Mouse (Mus musculus) megakaryocyte, embryonic 14.5 days (primary cell): ENCODE measurements around the gene Ddost.

Experiments used
- FLI1 ChIP-seq: IDR thresholded peaks from 2 replicates; pipeline ENCODE4 v1.6.1; 2012; ENCODE audit warnings: low read length, inconsistent platforms, mixed read lengths
- GATA1 ChIP-seq: IDR thresholded peaks from 3 replicates; pipeline ENCODE4 v1.6.1; 2012; ENCODE audit warnings: mixed read lengths, low read length, inconsistent platforms, borderline replicate concordance

DNA sequence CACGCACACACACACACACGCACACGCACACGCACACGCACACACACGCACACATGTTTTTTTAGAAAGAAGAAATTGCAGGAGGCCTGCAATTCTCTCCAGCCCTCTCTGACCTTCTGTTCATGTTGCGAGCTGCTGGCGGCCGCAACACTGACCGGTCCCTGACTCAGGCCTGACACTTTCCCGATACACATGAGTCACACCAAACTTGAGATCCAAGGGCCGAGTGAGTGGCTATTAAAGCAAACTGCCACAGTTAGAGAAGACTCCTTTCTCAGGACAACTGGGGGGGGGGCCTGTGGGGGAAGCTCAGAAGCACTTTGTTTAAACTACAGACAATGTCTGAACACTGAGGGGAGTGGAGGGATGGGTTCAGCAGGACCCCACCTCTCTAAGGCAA lies 52.0 kb downstream of the Ddost start:
- TF ChIP-seq GATA1 (no peak), FLI1 (no peak)
